Mouse (Mus musculus) lung, adult 2 months (tissue): ENCODE data around the gene Mylpf.

Source experiments
- CTCF ChIP-seq: fragments of 200-500 bp; IDR thresholded peaks from 2 replicates; pipeline ENCODE4 v1.5.1; 2011; ENCODE audit warnings: mild to moderate bottlenecking, low read length, control low read depth; ENCODE audit not compliant: insufficient read depth
- POLR2A ChIP-seq: fragments of 200-500 bp; IDR thresholded peaks from 2 replicates; pipeline ENCODE4 v1.6.1; 2011; ENCODE audit warnings: low read depth, mild to moderate bottlenecking, control low read depth, low read length, borderline replicate concordance; ENCODE audit errors: extremely low read depth

DNA sequence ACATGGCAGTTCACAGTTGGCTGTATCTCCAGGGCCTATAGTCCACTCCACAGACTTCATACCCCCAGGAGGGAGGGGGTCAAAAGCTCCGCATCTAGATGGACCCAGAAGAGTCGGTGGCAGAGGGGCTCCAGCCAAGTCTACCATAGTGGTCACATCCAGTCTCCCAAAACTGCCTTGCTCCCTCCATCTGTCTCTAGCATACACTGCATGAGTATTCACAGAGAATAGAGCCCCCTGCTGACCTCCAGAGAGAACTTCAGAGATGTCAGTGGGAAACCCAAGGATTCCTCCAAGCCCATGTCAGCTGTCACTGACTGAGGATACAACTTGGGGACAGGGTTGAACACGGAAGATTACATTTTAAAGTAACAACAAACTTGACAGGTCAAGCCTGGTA is 23.1 kb upstream of the Mylpf start:
- TF ChIP-seq CTCF (no peak), POLR2A (no peak)
